Mouse (Mus musculus): ENCODE results near the gene Pla2g5.
"Not testable (repeated sequence)": the region's sequence is repeated elsewhere in the genome, so short reads cannot be mapped to it uniquely, and the experiment has no call there.

Gene Pla2g5

GRCm38 (mm10) chr4:138863344-138863998 is at the start of gene Pla2g5:
Gene Pla2g5, minus strand, starts transcription at chr4:138863482.
- no peak for DNase-seq (ENCODE audit: low read depth, low spot score)

GRCm38 (mm10) chr4:138905624-138906337 is 42.5 kb upstream of the Pla2g5 start:
- no peak for DNase-seq (ENCODE audit: low read depth, low spot score)

- DNase-seq (ENCODE audit: low read depth, low spot score) = no peak
Observed at GRCm38 (mm10) chr4:138899361-138899760, 36.1 kb upstream of the Pla2g5 start.

- not testable (repeated sequence) for DNase-seq (ENCODE audit: low read depth, low spot score)
Observed at GRCm38 (mm10) chr4:138893789-138894188, 30.5 kb upstream of the Pla2g5 start.

DNA sequence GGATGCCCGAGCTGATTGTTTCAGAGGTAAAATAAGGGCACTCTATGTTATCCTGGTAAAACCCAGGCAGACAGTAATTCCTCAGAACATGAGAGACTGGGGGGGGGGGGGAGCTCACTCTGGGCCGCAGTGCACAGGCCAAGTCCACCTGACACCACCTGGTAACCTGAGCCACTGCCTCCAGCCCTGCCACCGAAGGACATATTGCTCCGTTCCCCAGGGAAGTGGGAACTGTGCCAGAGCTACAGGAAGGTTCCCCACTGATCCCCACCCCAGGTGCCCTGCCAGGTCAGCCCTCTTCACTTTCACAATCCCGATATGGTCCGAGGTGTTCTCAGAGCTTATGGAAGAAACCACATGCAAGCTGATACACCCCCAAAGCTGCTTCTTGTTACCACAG is 29.4 kb upstream of the Pla2g5 start:
- DNase-seq (ENCODE audit: low read depth, low spot score) = no peak

GRCm38 (mm10) chr4:138889635-138890034 is 26.4 kb upstream of the Pla2g5 start:
- DNase-seq (ENCODE audit: low read depth, low spot score) = no peak

DNA sequence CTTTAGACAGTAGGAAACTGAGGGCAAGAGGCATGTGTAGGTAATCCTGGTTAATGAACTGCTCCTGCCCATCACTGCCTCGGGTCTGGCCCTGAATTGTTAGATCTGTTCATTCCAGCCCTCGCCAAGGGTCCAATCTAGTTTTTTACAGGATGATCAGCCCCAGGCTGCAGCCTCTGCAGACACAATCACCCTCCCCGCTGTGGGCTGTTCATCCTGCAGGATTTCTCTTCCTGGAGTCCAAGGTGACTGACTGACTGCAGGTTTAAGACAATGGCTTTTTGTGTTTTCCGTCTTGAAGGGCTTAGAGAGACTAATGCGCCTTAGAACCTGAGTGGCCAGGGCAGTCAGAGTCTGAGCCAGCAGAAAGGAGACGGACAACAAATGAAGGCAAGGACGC is 25.9 kb upstream of the Pla2g5 start:
- no peak for DNase-seq (ENCODE audit: low read depth, low spot score)

DNA sequence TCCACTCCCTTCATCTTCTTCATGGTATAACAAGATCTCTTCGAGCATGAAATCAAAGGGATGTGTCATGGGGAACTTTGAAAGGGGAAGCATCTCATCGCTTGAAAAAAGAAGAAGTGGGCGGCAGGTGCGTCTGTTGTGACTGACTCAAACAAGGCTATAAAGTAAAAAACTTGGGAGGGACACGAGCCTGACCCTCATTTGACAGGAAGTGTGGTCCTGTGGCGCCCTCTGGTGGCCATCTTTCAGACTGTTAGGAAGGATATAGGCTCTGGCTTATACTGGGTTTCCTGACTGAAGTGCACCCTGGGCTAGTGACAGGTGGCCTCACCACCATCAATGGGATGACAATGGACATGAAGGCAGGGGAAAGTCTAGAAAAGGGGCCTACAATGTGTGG is 21.0 kb upstream of the Pla2g5 start:
- DNase-seq (ENCODE audit: low read depth, low spot score) = no peak

DNA sequence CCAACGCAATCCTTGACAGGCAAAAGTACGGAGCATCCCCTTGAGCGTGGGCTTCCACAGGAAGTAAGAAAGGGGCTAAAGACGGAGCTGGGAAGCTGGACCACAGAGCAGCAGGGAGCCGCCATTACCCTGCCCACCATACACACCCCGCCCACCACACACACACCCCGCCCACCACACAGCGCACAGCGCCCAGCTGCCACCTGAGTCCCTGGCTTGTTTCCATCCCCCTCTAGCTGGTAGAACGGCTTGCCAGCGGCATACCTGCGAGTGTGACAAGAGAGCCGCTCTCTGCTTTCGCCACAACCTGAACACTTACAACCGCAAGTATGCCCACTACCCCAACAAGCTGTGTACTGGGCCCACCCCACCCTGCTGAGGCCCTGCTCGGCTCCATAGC is 18.9 kb upstream of the Pla2g5 start:
- DNase-seq (ENCODE audit: low read depth, low spot score) = no peak

- DNase-seq (ENCODE audit: low read depth, low spot score) = no peak
Observed at GRCm38 (mm10) chr4:138880811-138881584, 17.7 kb upstream of the Pla2g5 start.

GRCm38 (mm10) chr4:138879808-138880207 is 16.5 kb upstream of the Pla2g5 start:
- no peak for DNase-seq (ENCODE audit: low read depth, low spot score)

- DNase-seq (ENCODE audit: low read depth, low spot score) = no peak
Observed at GRCm38 (mm10) chr4:138878783-138879182, 15.5 kb upstream of the Pla2g5 start.

- no peak for DNase-seq (ENCODE audit: low read depth, low spot score)
Observed at GRCm38 (mm10) chr4:138877731-138878130, 14.4 kb upstream of the Pla2g5 start, which contains the start of gene Pla2g2e. Gene Pla2g2e, plus strand, starts transcription at chr4:138877942.

GRCm38 (mm10) chr4:138875986-138876385 is 12.7 kb upstream of the Pla2g5 start:
- DNase-seq (ENCODE audit: low read depth, low spot score) = no peak

DNA sequence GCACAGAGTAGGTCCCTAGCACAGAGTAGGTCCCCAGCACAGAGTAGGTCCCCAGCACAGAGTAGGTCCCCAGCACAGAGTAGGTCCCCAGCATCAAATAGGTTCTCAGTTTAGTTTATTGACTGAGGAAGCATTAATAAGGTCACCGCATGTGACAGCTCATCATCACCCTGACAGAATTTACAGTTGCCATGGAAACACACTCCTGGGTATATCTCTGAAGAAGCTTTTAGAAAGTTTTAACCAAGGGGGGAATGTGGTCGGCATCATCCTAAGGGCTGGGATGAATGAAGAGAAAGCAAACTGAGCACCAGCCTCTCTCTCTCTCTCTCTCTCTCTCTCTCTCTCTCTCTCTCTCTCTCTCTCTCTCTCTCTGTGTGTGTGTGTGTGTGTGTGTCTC is 12.0 kb upstream of the Pla2g5 start:
- not testable (repeated sequence) for DNase-seq (ENCODE audit: low read depth, low spot score)

DNA sequence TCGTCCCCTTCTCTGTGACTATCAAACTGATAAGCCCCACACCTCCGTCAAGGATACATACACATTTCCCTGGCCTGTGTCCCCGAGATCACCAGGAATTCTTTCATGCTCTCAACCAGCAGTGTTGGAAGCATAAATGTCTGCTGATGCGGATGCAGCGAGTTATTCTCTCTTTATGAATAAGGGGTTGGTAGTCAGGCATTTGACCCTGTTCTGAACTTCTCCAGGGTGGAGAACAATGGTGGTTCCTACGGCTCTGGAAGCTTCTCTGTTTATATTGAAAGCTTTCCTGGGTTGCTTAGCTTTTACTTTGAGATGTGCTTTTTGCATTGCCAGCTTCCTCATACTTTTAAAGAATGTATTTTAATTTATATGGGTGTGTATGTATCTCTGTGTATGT is 10.6 kb upstream of the Pla2g5 start, which contains the start of gene Gm13030:
Gene Gm13030 (minus strand): TSS at position 101 of the 400 bp plus-strand sequence.
- DNase-seq (ENCODE audit: low read depth, low spot score) = no peak

DNA sequence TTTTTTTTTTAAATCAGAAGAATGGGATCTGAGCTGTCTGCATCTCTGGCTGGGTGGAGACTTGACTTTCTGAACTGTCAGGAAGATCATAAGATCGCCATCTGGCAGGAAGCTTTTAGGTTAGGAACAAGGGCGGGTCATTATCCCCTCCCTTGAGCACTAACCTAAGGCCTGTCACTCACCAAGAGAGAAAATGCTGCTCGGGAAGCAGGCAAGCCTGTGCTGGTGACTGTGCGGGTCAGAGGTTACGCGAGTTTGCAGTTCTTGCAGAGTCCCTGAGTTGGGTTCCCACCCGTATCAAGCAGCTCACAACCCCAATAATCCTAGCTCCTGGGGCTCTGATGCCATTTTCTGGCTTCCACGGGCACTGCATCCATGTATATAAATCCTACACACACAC is 5.4 kb upstream of the Pla2g5 start:
- DNase-seq (ENCODE audit: low read depth, low spot score) = no peak

- DNase-seq (ENCODE audit: low read depth, low spot score) = no peak
Observed at GRCm38 (mm10) chr4:138866413-138866812, 3.1 kb upstream of the Pla2g5 start.

DNA sequence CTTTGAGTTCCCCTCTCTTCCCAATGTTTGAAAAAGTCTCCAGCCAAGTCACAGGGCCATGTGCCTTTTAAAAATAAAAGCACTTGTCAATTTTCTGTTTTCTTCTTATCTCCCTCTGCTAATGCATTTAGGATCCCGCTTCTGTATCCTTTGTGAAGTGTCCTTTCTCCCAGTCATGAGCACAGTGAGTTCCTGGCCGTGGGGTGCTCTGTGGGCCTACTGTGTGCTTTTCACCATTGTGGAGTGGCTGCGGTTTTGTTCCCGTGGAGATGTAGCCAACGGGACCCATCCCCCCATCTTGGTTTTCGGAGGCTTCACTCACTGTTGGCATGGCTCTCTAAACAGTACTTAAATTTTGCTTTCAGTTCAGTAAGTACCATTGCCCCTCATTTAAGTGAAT is 2.7 kb upstream of the Pla2g5 start:
- DNase-seq (ENCODE audit: low read depth, low spot score) = no peak

DNA sequence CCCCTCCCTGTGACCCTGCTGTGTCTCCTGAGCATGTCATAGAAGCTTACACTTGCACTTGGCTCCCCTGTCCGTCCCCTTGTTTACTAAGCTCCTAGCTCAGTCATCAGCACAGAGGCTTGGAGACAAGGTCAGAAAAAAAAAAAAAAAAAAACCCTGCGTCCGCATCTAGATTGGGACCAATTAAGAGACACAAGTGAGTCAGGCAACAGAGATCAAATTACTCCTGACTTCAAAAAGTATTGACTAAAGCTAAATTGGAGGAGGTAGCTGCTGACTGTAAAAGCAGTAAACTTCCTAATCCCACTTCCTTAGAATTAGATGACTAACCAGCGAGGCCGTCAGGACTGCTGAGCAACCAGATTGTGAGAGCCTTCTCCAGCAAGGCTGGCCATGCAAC is 1.8 kb upstream of the Pla2g5 start:
- no peak for DNase-seq (ENCODE audit: low read depth, low spot score)

GRCm38 (mm10) chr4:138859728-138860127 is 3.6 kb downstream of the Pla2g5 start:
- DNase-seq (ENCODE audit: low read depth, low spot score) = peak; percentile 83

GRCm38 (mm10) chr4:138859245-138859644 is 4.0 kb downstream of the Pla2g5 start:
- DNase-seq (ENCODE audit: low read depth, low spot score) = no peak

All from WW6 (cell line).